ENCODE assay signal across 17 mouse cellular contexts in the genomic region with DNA sequence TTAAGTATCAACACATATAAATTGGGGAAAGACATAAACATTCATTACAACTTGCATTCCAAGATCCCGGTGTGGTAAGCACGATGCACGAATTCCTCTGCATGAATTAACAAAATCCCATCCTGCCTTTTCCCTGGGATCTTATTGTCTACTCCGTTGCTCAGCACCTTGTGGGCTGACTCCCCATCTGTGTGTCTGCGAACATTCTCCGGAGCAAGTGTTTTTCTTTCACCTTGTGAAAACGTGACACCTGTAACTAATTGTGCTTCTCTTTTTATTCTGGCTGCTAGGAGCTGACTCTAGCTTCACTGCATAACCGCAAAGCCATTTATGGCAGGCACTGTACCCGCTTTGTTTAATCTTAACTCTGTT.
"Had no signal": no experiment of that assay in that cellular context is flagged by ENCODE, and none has a peak within 500 bp of the region (broad histone marks: within the 10 kb centered on the region; RNA-seq: fewer than 3 reads in every experiment).

No protein-coding gene starts in this region.

- H3K36me3 ChIP-seq: kidney, embryonic 15.5 days; limb, embryonic 12.5 days; limb, embryonic 15.5 days; midbrain, embryonic 12.5 days; midbrain, embryonic 15.5 days; neural tube, embryonic 13.5 days had no signal

- ATAC-seq: liver, postnatal 0 days; lung, postnatal 0 days had no signal

- H3K4me3 ChIP-seq: kidney, embryonic 15.5 days; limb, embryonic 12.5 days; limb, embryonic 15.5 days; midbrain, embryonic 12.5 days; midbrain, embryonic 15.5 days; neural tube, embryonic 13.5 days had no signal

- H3K9ac ChIP-seq: kidney, embryonic 15.5 days; limb, embryonic 12.5 days; limb, embryonic 15.5 days; liver, embryonic 14.5 days; liver, postnatal 0 days; lung, embryonic 14.5 days; midbrain, embryonic 12.5 days; midbrain, embryonic 15.5 days; neural tube, embryonic 13.5 days had no signal

- H3K27me3 ChIP-seq: kidney, embryonic 15.5 days; limb, embryonic 12.5 days; limb, embryonic 15.5 days; midbrain, embryonic 15.5 days had no signal

- DNase-seq: kidney, postnatal 14 days; left cerebral cortex, postnatal 4 days; liver, postnatal 0 days; lung, embryonic 14.5 days; thymus, adult 2 months; thymus, postnatal 14 days; thymus, postnatal 4 days had no signal

- H3K9me3 ChIP-seq: kidney, embryonic 15.5 days; limb, embryonic 12.5 days; limb, embryonic 15.5 days; midbrain, embryonic 12.5 days; midbrain, embryonic 15.5 days; neural tube, embryonic 13.5 days had no signal

- H3K27ac ChIP-seq: kidney, embryonic 15.5 days; limb, embryonic 12.5 days; limb, embryonic 15.5 days; liver, embryonic 14.5 days; macrophage; midbrain, embryonic 12.5 days; midbrain, embryonic 15.5 days; neural tube, embryonic 13.5 days had no signal

- H3K4me1 ChIP-seq: kidney, embryonic 15.5 days; limb, embryonic 12.5 days; limb, embryonic 15.5 days had no signal

- H3K4me2 ChIP-seq: kidney, embryonic 15.5 days; limb, embryonic 12.5 days; limb, embryonic 15.5 days; liver, embryonic 11.5 days; lung, embryonic 14.5 days; midbrain, embryonic 12.5 days; midbrain, embryonic 15.5 days; neural tube, embryonic 13.5 days had no signal
